Mouse (Mus musculus) layer of hippocampus, postnatal 25 days (tissue): ENCODE results near the gene Igfbp7. TPM values are rescaled to one million over a fixed set of nuclear protein-coding genes. Genes with fewer than 3 reads are reported as not detected.

Experiments used
- DNase-seq, 2 experiments: peaks; one replicate each; pipeline ENCODE4 v3.0.0; 2022; ENCODE audit warnings: mixed read lengths in 2 of 2, low spot score in 1 of 2; ENCODE audit errors: extremely low spot score in 1 of 2
- total RNA-seq, 2 experiments: library from RNA; stranded (reverse); gene quantifications; 2 replicates each; pipeline ENCODE4 v1.2.3; 2021

Igfbp7 gene
- total RNA-seq, 2 experiments from 2014 or later: 31.2 to 33.6 TPM

GRCm38 (mm10) chr5:77406371-77406871 is 1.4 kb downstream of the Igfbp7 start:
- DNase-seq: no peak

DNA sequence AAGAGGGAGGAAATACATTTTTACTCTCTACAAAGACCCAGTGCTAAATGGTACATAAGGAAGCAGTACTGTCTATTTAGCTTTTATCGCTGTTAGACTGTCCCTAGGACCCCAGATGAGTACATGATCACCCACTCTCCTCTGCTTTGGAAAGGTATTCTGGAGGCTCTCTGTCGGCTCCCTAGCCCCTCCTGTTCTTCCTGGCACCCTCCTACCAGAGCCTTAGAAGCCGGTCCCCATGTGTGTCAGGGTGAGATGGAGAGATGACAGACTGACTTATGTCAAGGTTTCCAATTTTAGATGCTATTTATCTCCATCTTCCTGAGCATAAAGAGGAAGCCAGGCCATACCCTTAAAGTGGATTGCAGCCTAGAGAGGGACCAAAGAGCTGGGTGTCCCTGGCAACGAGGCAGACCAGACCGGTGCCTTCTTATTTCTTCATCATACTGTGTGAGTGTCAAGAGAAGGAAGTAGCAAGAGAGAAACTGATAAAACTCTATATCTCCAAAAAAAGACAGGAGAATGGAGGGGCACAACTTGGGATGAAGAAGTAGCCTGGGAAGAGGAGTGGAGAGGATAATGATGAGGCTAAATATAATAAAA is 2.3 kb downstream of the Igfbp7 start:
- no peak for DNase-seq

- DNase-seq: no peak
Observed at GRCm38 (mm10) chr5:77404941-77405340, 2.9 kb downstream of the Igfbp7 start.

- DNase-seq: no peak
Observed at GRCm38 (mm10) chr5:77402901-77403300, 4.9 kb downstream of the Igfbp7 start.

DNA sequence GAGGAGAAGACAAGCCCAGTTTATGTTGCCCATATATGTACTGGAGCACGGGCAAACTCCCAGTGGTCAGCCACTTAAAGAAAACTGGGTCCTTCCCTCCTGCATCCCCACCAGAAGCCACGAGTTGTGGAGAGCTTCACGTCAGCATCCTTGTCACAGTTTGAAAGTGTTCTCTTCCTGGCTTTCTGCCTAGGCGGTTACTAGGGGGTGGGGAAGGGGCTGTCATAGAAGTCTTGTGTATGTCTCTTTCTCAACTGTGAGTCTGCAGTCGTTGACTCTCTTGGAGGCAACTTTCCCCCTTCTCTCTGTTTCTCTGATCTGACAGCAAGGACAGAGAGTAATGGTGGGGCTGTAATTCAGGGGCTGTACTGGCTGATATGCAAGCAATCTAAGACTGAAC is 5.7 kb downstream of the Igfbp7 start:
- no peak for DNase-seq

DNA sequence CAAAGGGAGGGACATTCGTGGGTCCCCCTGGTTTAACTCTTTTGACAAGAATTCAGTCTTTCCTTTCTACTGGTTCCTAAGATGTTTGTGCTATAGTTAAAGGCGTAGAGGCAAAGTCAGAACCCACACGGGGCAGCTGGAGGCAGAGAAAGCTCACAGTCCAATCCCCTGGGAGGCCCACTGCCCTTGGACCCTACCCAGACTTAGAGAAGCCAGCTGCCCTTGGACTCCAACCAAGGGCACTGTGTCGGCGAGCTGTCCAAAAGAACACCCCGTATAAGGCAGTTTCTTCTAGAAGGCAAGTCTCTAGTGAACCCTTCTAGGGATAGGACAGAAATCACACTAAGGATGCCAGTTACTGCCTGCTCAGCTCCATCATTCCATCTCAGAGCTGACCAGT is 7.0 kb downstream of the Igfbp7 start:
- DNase-seq: no peak

DNA sequence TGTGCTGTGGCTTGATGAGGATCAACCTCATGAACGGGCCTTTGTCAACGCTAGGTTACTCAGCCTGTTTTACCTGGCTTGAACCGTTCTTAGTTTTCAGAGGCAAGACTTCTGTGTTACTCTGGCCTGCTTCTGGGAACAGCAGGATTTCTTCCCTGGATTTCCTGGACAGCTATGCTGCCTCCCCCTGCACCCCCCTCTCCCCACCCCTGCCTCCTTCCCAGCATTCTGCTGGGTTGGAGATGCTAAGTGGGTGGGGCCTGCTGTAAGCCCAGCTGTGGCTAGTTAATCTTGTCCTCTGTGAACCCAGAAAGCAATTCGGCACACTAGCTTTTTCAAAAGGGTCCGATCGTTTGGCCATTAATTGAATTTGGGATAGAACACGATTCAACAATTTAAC is 7.7 kb downstream of the Igfbp7 start:
- DNase-seq: no peak

GRCm38 (mm10) chr5:77399076-77399475 is 8.8 kb downstream of the Igfbp7 start:
- DNase-seq: no peak

GRCm38 (mm10) chr5:77398285-77399057 is 9.4 kb downstream of the Igfbp7 start:
- no peak for DNase-seq

DNA sequence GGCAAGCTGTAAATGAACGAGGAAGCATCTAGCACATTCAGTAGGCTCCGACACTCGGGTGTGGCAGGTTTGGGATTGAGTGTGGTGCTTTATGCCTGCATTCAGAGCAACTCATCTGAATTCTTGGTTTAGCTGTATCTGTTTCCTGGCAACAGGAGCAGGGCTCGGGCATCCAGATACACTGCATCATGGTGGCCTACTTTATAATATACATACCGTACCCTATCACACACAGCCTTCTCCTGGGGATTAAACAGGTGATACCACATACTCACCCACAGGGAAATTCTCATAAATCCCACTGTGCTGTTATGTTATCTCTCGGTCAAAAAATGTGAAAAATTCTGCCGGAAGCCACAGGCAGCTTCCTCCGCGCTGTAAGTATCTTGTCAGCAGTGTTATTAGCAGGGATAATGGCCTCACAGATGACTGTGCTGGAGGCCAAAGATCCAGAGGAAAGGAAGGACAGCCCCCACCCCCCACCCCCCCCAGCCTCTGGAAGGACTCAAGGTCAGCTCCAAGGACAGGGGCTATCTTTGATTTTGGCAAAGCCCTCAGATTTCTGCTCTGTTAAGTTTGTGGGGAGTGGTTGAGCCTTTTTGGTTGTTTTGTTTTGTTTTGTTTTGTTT is 13.7 kb downstream of the Igfbp7 start:
- DNase-seq: no peak

DNA sequence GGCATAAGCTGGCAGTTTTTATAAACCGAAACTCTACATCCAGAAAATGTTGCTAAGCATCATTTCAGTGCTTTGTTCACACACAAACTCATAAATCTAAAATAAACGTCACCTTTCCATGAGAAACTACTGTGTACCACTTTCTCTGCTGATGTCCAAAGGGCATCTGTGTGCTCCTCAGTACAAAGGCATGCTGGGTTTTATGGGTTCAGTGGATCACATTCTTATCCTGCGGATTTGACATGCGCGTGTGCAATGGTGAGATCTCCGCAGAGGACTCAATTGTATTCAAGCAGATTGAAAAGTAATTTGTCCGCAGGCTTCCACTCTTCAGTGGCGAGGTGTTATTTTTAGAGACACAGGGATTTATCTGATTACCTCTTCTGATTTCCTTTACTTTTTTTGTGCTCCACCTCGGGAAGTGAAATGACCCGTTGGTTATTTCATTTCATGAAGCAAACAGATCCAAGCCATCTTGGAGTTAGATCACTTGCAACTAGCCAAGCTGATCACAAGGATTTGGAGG is 14.7 kb downstream of the Igfbp7 start:
- DNase-seq: no peak

GRCm38 (mm10) chr5:77390272-77390671 is 17.6 kb downstream of the Igfbp7 start:
- DNase-seq: no peak

DNA sequence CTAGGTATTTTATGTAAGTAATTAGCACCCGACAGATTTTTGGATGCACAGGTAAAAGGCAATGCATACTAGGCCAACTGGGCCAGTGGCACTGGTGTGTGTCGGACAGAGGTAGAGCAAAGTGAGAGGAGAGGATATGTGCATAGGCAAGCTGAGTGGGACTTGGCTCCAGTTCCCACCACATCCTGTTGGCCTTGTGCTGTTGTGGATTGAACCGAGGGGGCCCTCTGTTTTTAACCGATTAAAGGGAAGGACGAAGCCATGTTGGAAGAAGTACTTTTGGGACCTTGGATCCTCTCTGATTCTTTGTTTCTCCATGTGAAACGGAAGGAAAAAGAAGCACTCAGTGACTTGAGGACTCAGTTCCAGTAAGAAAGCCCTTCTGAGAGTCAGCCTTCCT is 19.5 kb downstream of the Igfbp7 start:
- DNase-seq: no peak

DNA sequence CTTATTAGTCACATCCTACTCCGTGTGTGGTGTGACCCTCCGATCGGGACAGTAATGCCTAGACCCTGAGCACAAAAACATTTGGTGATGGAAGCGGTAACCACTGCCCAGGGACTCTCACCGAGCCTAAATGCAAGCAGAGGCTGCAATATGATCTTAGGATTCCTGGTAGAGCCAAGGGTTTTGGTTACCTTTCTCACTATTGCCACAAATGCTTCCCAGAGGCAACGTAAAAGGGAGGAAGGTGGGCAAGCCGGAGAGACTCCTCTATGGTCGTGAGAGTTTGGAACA is 20.5 kb downstream of the Igfbp7 start:
- no peak for DNase-seq

DNA sequence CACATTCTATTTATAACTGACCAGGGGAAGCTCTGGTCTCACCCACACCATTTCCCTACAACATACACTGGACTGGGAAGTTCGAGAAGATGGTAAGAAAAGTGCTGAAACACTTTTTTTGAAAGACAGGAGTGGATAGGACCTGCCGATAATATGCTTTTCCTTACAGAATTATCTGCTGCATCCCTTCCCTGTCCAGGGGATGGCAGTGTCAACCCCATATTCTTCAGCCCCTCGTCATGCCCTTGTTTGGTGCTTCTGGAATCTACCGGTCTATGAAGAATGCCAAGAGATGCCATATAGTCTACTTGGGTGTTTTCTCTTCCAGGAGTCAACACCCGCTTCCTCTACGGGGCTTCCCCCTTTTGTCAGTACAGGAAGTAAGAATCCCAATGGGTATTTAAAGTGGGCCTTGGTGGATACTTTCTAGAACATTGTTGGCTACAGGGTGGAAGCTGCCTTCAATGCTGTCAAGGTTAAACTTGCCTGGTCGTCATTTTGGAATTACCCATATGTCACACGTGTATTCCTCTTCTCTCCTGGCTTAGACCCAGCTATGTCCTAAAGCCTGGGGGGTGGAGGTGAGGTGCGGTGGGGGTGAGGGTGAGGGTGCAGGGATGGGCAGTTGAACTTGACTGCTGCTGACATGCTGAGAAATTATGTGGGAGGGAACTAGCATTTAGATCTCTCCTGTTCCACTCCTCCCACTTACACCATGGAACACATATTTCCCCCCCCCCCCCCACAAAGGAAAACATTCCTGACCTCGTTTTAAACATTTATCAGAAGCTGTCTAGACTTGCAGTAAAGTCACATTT is 21.0 kb downstream of the Igfbp7 start:
- no peak for DNase-seq

- DNase-seq: no peak
Observed at GRCm38 (mm10) chr5:77385900-77386595, 21.8 kb downstream of the Igfbp7 start.

GRCm38 (mm10) chr5:77385221-77385620 is 22.6 kb downstream of the Igfbp7 start:
- no peak for DNase-seq

- no peak for DNase-seq
Observed at GRCm38 (mm10) chr5:77384724-77385123, 23.1 kb downstream of the Igfbp7 start.

DNA sequence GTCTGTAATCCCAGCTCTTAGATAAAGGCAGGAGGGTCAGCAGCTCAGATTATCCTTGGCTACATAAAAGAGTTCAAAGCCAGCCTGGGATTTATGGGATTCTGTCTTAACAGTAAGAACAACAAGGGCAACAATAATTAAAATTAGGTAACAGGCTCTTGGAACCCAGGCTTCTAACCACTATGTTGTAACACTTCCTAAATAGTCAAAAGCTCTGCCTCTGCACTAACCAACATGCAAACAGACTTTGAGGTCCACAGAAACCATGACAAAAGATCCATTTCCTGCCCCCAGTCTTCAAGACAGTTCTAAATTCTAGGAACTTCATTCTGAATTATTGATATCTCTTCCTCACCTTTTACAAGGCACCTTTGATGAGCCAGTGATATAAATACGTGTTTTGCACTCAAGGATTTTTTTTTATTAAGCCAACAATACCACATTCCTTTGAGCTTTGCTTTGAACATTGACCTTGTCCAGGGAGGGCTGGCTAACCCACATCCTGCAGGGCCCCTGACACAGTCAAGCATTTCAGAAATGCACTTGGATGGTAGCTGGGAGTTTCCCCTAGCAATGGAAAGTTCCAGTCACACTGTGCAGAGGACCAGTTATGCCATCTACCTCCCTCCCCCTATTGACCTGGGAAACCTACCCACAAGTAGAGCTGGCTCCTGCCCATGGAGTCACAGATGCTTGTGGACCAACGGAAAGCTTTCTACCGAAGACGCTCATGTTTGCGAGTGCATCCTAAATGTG is 23.9 kb downstream of the Igfbp7 start:
- no peak for DNase-seq
